Mouse (Mus musculus): Measurements from ENCODE around the gene Bloc1s5.

DNA sequence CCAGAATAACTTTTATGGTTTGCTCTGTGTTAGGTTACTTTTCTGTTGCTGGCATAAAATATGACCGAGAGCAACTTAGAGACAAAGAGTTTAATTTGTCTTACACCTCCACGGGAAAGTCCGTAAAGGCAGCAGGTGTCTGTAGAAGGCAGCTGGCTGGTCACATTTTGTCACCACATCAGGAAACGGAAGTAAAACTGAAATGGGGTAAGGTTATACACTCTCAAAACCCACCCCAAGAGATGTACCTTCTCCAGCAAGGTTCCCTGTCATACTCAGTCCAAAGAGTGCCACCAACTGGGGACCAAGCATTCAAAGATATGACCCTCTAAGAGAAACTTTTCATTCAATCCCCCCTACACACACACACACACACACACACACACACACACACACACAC, 88.2 kb downstream of the Bloc1s5 start:
- TF ChIP-seq POLR2A (IDR thresholded peaks at IDR 0.05; ENCODE audit: borderline replicate concordance, extremely low read depth, low read depth, low read length) (no peak), CTCF (IDR thresholded peaks at IDR 0.05; ENCODE audit: insufficient read depth, low read length) (no peak)

Measured in lung, adult 2 months (tissue).